Mouse (Mus musculus) layer of hippocampus, adult 8-10 months (tissue): ENCODE measurements at regions not wholly inside any gene's neighbourhood (a gene's known extent, or its start where the extent isn't known, plus 50 kb on each side); places are given as distances from the start of the nearest gene placed in this dataset.

Experiments used
- DNase-seq, 2 experiments: peaks; one replicate each; pipeline ENCODE4 v3.0.0; 2022; ENCODE audit warnings: low spot score in 2 of 2

DNA sequence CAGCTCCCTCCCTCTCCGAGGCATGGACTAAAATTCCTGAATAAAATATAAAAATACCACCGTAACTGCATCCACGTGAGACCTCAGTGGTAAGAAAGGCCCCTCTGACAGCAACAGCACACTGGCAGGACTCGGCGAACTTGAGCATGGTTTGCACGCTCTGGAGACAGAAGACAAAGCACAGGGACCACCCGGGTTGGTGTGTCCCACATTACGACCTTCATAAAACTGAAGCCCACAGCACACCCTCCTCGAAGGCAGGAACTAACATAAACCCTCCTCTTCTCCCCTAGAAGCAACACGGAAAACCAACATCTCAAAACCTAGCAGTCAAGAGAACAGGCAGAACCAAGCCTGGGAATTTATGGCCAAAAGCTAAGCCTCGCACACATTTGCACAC, 101.7 kb upstream of the Hnrnpa3 start:
- no peak for DNase-seq

DNA sequence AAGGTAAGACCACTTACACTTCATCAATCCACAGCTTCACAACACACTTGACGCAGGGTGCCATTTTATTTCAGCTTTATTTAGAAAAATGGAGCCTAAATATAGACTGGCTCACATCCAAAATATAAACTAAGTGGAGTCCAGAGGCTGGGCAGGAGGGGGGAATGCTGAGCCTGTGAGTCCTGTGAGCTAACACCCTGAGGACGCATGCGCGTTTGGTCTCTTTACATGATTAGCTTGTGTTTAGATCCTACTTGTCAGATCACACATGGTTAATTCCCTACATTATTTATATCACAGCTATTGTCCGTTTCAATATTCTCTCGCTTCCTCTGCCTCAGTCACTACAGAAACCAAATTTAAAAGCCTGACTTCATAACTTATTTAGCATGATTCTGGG, 99.1 kb upstream of the Hnrnpa3 start:
- DNase-seq = no peak

DNA sequence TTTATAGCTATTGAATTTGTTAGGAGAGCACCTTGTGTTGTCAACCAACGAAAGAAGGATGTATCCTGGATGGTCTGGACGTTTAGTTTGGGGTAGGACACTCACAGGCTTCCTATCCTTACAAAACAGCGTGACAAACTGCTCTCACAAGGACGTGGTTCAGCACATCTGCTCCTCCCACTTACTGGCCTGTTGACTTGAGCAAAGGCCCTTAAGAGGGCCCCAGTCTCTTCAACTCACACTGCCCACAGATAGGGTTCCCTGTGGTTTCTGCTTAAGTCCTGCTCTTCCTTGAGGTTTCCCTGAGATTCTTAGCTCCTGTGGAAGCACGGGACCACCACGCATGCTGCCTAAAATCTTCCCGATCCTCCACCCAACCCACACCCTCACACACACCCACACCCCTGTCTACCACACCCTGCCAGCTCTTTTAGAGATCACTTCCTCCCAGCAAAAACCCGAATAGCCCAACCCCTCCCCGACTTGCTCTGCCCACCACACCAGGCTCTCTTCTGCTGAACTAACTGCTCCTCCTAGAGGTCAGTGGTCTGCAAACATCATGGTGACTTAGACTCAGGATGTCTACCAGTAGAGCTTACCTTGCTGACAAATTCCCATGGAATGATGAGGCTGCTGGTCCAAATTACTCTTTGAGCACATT, 95.7 kb upstream of the Hnrnpa3 start:
- no peak for DNase-seq

DNA sequence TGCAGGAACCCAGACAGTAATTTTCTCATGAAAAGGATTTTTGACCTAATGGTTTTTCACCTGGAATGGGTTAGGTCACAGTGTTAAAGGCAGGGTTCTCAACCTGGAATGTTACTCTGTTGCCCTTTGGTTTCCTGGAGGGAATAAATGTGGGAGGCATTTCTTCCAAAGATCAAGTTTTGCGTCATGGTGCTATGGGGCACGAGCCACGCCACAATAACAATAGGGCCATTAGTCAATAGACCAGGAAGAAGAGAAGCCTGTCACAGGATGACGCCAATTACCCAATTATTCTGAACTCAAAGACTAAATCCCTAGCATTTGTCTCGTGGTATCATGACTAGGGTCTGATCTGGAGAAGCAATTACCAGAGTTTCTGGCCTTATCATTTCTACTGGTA, 94.3 kb upstream of the Hnrnpa3 start:
- no peak for DNase-seq

DNA sequence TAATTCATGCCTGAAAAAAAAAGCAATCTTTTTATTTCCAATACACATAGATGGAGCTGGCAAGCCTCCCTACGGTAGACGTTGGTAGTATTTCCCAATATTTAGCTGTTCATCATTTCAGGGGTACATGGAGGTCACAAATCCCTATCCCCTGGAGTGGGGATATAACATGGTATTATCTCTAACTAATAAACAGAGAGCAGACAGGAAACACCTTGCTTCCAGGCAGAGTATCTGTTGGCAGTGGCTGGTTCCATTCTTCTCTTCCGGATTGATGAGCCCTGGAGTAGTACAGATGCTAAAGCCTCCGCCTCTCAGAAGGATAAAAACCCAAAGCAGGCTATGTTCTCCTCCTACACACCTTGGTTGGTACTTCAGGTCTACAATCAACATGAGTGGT, 91.9 kb upstream of the Hnrnpa3 start:
- DNase-seq = no peak

DNA sequence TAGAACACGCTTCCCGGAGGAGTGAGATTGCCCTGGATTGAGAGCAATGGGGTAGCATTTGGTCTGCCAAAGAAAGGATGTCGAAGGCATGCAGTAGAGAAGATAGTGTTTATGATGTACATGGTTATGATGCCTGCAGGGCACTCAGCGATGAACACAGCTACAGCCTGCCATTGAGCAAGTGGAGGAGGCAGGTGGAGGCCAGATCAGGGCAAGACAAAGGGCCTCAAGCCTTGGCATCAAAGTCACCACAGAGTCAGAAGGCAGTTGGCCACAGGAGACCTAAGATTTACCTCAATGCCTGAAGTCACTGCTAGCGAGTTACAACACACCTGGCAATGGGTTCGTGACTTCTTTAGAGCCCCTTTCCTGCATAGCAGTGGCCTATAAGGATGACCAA, 89.3 kb upstream of the Hnrnpa3 start:
- DNase-seq = no peak

DNA sequence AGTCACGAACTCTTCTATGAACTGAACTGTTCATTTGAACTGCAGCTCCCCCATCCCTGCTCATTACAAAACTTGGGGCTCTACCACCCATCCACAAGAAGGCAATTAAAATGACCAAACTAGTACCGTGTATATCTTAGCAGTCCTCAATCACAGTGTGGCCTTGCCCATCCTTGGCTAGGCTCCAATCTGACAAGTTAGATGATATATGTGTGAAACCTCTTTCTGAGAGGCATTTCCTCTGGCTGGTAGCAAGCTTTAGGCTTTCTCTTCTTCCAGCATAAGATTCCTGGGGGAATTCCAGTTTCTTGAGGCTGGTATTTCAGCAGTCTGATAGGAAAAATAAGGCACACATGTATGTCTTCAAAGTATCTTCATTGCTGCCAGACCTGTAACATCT, 88.8 kb upstream of the Hnrnpa3 start:
- no peak for DNase-seq

DNA sequence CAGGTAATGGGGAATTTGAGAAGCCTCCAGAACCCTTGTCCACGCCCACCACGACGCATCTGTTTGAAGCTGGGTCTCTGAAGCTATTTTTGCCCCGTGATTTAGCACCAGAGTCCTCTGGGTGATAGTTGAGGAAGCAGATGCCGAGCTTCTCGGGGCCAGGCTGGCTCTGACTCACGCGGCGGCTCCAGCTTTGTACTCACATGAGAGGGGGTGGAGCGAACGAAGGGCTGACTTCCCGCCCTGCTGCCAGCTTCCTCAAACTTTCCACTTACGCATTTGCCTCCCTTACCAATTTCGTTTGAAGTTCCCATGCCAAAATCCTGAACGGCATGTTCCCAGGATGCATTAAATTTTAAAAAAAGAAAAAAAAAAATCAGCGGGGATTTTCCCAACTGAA, 74.1 kb upstream of the Hnrnpa3 start:
- DNase-seq = peak in 1 of 2 experiments; percentile 16

DNA sequence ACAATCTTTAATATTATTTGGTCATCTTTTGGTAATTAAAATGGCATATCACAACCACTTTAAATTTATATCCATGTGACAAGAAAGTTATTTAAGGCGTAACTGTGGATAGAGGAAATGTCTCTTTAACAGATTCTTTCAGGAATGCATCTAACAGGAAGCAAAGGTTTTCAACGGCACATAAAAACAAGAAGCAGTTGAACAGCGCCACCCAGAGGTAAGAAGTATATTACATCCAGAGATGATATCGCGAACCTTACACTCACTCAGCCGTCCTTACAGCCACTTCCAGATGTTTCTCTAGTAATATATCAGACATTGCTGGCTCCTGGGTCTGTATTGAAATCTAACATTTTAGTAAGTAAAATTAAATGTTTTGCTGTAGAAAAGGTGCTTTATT, 70.5 kb upstream of the Hnrnpa3 start:
- DNase-seq = peak; percentile 47 to 69

DNA sequence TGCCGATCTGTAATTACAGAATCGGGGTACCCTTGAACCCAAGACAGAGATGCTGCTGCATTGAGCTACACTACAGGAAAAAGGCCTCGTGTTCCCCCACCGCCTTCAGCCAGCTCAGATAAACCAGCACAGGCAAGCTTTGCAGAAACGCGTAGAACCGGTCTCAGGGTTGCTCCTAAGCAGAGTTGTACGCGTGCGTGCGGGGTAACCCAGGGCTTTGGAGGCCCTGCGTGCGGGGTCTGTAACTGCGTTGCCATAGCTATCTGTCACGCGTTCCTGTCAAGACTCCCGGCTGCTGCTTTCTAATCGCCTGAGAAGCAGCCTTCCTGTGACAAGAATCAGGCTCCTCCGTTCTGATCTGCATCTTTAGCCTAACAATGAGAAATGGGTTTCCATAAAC, 69.6 kb upstream of the Hnrnpa3 start:
- DNase-seq = no peak

DNA sequence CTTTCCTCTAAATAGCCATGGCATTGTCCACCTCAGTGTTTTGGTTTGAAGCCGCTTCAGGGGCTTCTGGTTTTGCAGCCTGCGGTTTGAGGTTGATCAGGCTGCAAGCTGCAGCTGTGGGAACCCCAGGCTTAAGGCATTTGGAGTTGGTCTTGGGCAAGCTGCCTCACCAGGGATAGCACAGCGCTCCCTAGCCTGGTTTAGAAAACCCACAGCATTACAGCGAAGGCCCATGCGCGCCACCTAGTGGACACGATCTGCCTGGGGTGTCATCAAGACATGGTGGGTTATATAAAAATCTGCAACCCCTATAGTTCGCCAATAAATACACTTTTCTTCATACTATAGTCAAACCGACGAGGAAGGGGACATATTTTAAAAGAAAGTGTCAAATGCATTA, 68.9 kb upstream of the Hnrnpa3 start:
- DNase-seq = peak; percentile 46 to 85

DNA sequence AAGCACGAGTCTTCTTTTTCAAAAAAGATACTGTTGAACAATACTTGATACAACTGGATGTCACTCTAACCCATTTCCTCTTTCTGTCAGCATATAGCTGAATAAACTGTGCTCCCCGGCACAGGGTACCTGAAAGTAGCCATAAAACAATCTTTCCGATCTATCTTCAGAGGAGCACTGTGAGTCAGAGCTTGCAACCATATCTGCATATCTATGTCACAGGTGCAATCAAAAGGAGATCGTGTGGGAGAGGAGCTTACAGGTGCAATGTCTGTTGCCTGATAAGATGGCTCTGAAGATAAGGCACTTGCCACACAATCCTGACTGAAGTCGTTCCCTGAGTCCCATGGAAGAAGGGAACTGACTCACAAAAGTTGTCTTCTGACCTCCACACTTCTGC, 58.5 kb upstream of the Hnrnpa3 start:
- DNase-seq = no peak

DNA sequence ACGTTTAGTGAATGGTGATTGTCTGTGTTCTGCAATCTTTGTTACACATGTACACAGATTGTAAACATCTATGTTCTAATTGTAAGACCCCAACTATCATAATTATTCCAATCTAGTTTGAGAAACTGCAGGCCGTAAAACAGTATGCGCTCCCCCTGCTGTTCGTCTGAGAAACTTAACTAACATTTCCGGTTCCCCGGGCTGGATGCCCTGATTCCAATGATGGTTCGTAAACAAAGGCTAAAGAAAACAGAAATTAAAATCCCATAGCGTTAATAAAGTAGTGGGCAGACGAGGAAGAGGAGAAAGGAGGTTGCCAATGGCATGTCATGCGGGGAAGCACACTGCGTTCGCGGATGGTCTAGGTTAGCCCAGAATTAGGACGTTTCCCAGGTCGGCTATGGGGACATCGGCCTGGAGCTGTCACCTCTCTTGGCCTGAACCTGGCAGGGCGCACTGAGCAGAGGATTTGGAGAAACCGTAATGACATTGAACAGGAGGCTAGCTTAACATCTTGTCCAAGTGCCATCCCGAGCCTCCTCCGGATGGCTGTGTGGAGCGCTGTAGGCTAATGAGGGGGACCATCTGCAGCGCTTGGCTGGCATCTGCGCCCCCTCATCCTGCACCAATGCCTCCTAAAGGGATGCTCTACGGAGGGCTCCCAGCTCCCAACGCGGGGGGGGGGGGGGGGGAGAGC, 55.7 kb upstream of the Hnrnpa3 start:
- DNase-seq = peak; percentile 39 to 42

DNA sequence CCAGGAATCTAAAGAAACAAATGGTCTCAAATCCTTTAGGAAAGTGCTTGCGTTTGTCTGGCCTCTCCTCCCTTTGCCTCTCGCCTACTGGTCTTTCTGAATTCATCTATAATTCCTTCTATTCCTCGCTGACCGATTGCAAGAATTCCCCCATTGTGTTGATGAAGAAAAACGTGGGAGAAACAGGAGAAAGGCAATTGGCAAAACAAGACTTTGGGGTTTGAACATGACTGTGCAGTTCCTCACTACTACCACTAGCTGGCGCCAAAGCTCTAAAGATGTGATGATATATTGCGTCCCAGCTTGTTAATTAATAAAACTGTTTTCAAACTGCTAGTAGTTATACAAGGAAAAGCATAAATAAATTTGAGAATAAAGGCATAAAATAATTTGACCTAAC, 53.4 kb upstream of the Hnrnpa3 start:
- peak in 1 of 2 experiments; percentile 45 for DNase-seq

DNA sequence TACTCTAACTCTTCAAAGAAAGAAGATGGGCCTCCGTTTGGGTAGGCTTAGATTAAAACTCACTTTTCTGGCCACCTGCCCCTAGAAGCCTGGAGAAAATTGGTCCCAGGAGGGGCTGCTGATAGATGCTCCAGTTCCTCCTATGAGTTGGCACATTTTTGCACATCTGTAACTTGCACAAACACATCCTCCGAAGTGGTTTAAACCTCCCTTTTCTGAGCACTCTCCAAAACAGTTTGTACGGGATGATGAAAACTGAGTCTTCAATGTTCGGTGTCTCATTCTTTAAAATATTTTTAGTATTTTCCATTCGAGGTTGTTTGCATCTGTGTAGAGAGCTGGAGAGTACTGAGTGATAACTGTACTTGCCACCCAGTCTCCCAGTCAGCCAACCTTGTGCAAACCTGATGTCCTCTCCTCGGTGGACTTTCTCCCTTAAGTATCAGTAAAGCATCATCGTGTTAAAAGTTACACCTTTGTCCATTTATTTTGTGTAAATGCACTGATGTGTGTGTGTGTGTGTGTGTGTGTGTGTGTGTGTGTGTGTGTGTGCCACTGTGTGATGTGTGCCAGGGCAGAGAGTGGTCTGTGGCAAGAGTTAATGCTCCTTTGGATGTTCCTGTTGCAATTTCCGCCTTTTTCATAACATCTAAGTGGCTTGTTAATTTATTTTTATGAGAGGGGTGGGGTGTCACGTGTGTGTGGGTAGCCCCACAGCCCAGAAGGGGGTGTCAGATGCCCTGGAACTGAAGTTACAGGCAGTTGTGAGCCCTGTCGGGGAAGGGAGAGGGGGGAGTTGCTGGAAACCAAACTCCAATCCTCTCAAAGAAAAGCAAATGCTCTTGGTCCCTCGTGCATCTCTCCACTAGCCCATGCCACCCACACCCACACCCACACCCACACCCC, 51.8 kb upstream of the Hnrnpa3 start:
- no peak for DNase-seq

DNA sequence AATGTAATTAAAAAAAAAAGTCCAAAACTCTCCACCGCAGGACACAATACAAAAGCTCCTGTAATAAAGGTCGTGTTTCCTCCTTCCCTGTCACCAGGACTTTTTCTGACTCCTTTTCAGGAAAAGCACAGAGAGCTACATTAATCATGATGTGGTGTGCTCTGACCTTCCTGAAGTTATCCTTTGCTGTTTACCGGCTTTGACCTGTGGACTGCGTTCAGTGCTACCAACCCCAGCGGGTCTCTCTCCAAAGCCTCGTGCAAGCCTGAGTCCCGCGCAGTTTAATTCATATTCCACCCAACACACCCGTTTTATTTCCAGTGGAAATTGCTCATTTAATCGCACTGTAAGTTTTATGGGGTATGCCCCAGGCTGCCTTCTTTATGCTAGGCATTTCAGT, 51.1 kb upstream of the Hnrnpa3 start:
- no peak for DNase-seq

DNA sequence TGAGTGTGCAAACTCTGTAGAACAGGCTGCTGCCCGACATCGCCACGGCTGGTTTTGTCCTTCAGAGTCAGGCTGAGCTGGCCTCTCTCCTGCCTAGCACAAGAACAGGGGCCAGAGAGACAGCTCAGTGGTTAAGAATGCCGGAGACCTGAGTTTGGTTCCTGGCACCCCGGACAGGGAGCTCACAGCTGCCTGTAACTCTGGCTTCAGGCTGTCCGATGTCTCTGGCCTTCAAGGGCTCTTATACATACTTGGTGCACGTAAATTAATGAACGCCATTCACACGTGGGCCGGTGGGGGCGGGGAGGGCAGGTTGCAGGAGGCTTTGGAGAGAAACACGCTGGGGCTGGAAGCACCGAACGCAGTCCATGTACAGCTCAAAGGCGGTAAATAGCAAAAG, 50.6 kb upstream of the Hnrnpa3 start:
- no peak for DNase-seq

DNA sequence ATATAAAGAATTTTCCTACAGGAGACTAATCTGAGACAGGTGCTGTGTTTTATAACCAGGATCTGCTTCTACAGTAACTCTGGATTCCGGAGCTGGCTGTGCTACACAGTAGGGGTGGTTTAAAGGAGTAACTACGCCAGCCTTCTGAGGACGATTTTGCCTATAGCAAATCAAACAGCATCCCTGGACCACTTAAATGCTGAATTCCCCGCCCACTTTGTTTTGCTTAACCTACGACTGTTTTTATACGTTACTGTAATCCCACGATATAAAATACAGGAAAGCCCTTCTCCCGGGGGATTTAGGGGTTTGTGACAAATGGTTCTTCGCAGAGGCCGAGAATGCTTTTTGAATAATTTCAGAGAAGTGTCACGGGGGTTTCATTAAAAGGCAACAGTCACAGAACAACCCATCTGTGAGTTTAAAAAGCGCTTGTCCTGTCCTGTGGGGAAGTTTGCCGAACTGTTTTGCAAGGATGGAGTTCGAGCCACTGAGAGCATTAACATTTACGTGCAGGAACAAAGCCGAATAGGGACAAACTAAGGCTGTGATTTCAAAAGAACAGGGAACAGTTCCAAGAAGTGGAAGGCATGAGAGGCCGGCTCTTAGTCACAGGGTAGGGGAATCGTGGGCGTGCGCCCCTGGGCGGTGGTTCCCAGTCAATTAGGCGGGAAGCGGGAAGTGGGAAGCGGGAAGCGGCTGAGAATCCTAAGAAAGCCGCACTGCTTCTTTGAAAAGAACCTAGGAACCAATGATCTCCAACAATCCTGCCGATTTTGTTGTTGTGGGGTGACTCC, 49.7 kb upstream of the Hnrnpa3 start:
- DNase-seq = no peak
